Mouse (Mus musculus) thymus, adult 2 months (tissue): ENCODE results near the gene G3bp2.

Experiments used
- CTCF ChIP-seq: fragments of 200-500 bp; IDR thresholded peaks from 2 replicates; pipeline ENCODE4 v1.5.1; 2012; ENCODE audit warnings: mild to moderate bottlenecking, control low read depth, low read length, moderate library complexity, borderline replicate concordance; ENCODE audit not compliant: control insufficient read depth, poor library complexity, insufficient read depth; ENCODE audit errors: extremely low read depth
- POLR2A ChIP-seq: fragments of 200-500 bp; IDR thresholded peaks from 2 replicates; pipeline ENCODE4 v1.6.1; 2012; ENCODE audit warnings: mild to moderate bottlenecking, low read length, control low read depth, moderate library complexity; ENCODE audit not compliant: control insufficient read depth, poor library complexity, insufficient read depth; ENCODE audit errors: extremely low read depth

GRCm38 (mm10) chr5:92106327-92107125 lies 23.0 kb upstream of the G3bp2 start:
- TF ChIP-seq POLR2A (no peak), CTCF (no peak)
